Mouse (Mus musculus) CH12.LX (cell line): ENCODE results near the gene 1700123O20Rik.

Source experiments
- CHD2 ChIP-seq: IDR thresholded peaks from 2 replicates; pipeline ENCODE4 v1.6.1; 2011; ENCODE audit warnings: low read length, improper control_type of control experiment
- CTCF ChIP-seq, 2 experiments: IDR thresholded peaks in 1 of 2; conservative IDR thresholded peaks in 1 of 2; 2 replicates each; pipeline ENCODE4 v1.5.1; 2011 to 2012; ENCODE audit warnings: low read depth in 2 of 2, low read length in 2 of 2, improper control_type of control experiment in 1 of 2, inconsistent platforms in 1 of 2, mild to moderate bottlenecking in 1 of 2, moderate library complexity in 1 of 2
- EP300 ChIP-seq: IDR thresholded peaks from 2 replicates; pipeline ENCODE4 v1.6.1; 2011; ENCODE audit warnings: low read length, improper control_type of control experiment
- JUND ChIP-seq: conservative IDR thresholded peaks from 2 replicates; pipeline ENCODE4 v1.6.1; 2011; ENCODE audit warnings: low read depth, low read length, improper control_type of control experiment
- KAT2A ChIP-seq: IDR thresholded peaks from 2 replicates; pipeline ENCODE4 v1.6.1; 2012; ENCODE audit warnings: low read length, improper control_type of control experiment, inconsistent platforms; ENCODE audit not compliant: insufficient replicate concordance
- MYC ChIP-seq: IDR thresholded peaks from 2 replicates; pipeline ENCODE4 v1.6.1; 2011; ENCODE audit warnings: low read depth, mild to moderate bottlenecking, improper control_type of control experiment, low read length
- NRF1 ChIP-seq: IDR thresholded peaks from 2 replicates; pipeline ENCODE4 v1.6.1; 2014; ENCODE audit warnings: low read depth, mild to moderate bottlenecking, inconsistent platforms, low read length, improper control_type of control experiment, moderate library complexity
- POLR2A ChIP-seq: IDR thresholded peaks from 2 replicates; pipeline ENCODE4 v1.6.1; 2011; ENCODE audit warnings: low read depth, mild to moderate bottlenecking, improper control_type of control experiment, low read length
- TCF12 ChIP-seq: IDR thresholded peaks from 2 replicates; pipeline ENCODE4 v1.6.1; 2014; ENCODE audit warnings: low read depth, mild to moderate bottlenecking, inconsistent platforms, low read length, improper control_type of control experiment
- USF2 ChIP-seq: conservative IDR thresholded peaks from 2 replicates; pipeline ENCODE4 v1.6.1; 2011; ENCODE audit warnings: low read depth, low read length, improper control_type of control experiment
- ZMIZ1 ChIP-seq: IDR thresholded peaks from 2 replicates; pipeline ENCODE4 v1.6.1; 2012; ENCODE audit warnings: low read depth, mild to moderate bottlenecking, inconsistent platforms, low read length, improper control_type of control experiment

DNA sequence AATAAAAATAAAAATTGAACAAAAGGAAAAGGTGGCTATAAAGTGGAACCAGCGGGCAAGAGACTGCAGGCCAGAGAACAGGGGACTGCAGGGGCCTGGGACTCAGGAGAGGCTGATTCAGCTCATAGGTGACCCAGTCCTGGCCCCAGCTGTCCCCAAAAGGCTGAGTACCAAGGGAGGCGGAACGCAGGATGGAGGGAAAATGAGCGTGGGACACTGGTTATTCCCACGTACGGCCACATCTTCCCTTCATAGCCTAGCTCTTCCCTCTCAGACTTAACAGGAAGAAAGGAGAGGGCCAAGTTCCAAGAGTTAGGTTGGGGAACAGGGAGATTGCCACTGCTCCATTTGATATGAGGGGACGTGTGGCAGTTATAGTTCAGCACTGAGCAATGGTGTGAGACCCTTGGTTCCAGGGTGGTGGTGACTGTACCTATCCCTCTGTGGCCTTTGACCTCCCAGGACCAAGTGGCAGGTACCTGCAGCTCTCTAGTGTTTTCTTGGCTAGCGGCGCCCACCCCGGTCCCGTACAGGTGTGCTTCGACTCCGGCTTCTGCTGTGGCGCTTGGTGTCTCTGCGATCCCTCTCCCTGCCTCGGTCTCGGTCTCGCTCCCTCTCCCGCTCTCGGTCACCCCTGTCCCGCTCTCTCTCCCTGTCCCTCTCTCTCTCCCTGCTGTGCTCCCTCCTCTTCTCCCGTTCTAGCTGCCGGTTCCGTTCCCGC lies 43.6 kb upstream of the 1700123O20Rik start:
- TF ChIP-seq CTCF (conservative IDR thresholded peaks at IDR 0.05 in 1 of 2, IDR thresholded peaks at IDR 0.05 in 1 of 2; ENCODE audit: low read depth in 2 of 2, low read length in 2 of 2), result no peak
- TF ChIP-seq MYC, result no peak
- no peak for TF ChIP-seq USF2
- no peak for TF ChIP-seq TCF12
- TF ChIP-seq ZMIZ1, result no peak
- TF ChIP-seq EP300, result no peak
- no peak for TF ChIP-seq POLR2A
- TF ChIP-seq KAT2A, result no peak
- TF ChIP-seq CHD2, result no peak
- no peak for TF ChIP-seq NRF1
- no peak for TF ChIP-seq JUND
